Mouse (Mus musculus) stomach, postnatal 0 days (tissue): ENCODE results near the gene Eme2. TPM values are rescaled to one million over a fixed set of nuclear protein-coding genes. Genes with fewer than 3 reads are reported as not detected.

Experiments used
- ATAC-seq: fragments of 200-750 bp; cut with Nextera tagmentation; 2 replicates; pipeline ENCODE4 v1.8.0; 2017; ENCODE audit not compliant: low FRiP score, low TSS enrichment
- DNase-seq: peaks from one replicate; pipeline ENCODE4 v3.0.0-alpha.2; 2016; ENCODE audit warnings: low spot score
- H3K27ac ChIP-seq: fragments of 300-500 bp; sonication (generic); replicated peaks from 2 replicates; pipeline ENCODE4 v1.5.1; 2014; ENCODE audit warnings: mild to moderate bottlenecking, control low read depth
- H3K27me3 ChIP-seq: fragments of 300-500 bp; sonication (generic); 2 replicates; pipeline ENCODE4 v1.6.1; 2014; ENCODE audit warnings: low read length; ENCODE audit not compliant: control insufficient read depth, insufficient read depth
- H3K36me3 ChIP-seq: fragments of 300-500 bp; sonication (generic); 2 replicates; pipeline ENCODE4 v1.6.1; 2014; ENCODE audit warnings: low read length, mixed read lengths; ENCODE audit not compliant: control insufficient read depth, insufficient read depth
- H3K4me1 ChIP-seq: fragments of 300-500 bp; sonication (generic); replicated peaks from 2 replicates; pipeline ENCODE4 v1.6.1; 2014; ENCODE audit warnings: antibody characterized with exemption; ENCODE audit not compliant: control insufficient read depth, insufficient read depth
- H3K4me2 ChIP-seq: fragments of 300-500 bp; sonication (generic); replicated peaks from 2 replicates; pipeline ENCODE4 v1.6.1; 2014; ENCODE audit warnings: low read depth, mild to moderate bottlenecking, control low read depth, moderate library complexity
- H3K4me3 ChIP-seq: fragments of 300-500 bp; sonication (generic); 2 replicates; pipeline ENCODE4 v1.5.1; 2014; ENCODE audit warnings: low read depth, low read length, control low read depth
- H3K9ac ChIP-seq: fragments of 300-500 bp; sonication (generic); 2 replicates; pipeline ENCODE4 v1.6.1; 2014; ENCODE audit warnings: mild to moderate bottlenecking, low read length, control low read depth, mixed read lengths
- H3K9me3 ChIP-seq: fragments of 300-500 bp; sonication (generic); 2 replicates; pipeline ENCODE4 v1.6.1; 2016; ENCODE audit warnings: low read length; ENCODE audit not compliant: control insufficient read depth
- CTCF ChIP-seq: IDR thresholded peaks from 2 replicates; pipeline ENCODE4 v1.5.1; 2016; ENCODE audit warnings: antibody characterized with exemption, low read depth, mild to moderate bottlenecking, moderate library complexity
- EP300 ChIP-seq: optimal IDR thresholded peaks from 2 replicates; pipeline ENCODE3; 2016; ENCODE audit warnings: antibody characterized with exemption
- WGBS: fragments of 180-500 bp; shearing (Covaris S2); extraction: QIAGEN DNeasy Blood & Tissue Kit; methylation state at CpG from one replicate; pipeline ENCODE4 v1.1.7; 2014; 5-methylcytosine and 5-hydroxymethylcytosine counted together
- polyA plus RNA-seq: library from polyadenylated mRNA; unstranded; fragments of >200 nt; fragmentation: Nextera tagmentation; extraction: Ambion mirVana; gene quantifications from 2 replicates; pipeline ENCODE4 v1.2.1, GENCODE M21; 2015

Eme2 gene
- polyA plus RNA-seq, 1 experiment from 2014 or later: 15.6 TPM

DNA sequence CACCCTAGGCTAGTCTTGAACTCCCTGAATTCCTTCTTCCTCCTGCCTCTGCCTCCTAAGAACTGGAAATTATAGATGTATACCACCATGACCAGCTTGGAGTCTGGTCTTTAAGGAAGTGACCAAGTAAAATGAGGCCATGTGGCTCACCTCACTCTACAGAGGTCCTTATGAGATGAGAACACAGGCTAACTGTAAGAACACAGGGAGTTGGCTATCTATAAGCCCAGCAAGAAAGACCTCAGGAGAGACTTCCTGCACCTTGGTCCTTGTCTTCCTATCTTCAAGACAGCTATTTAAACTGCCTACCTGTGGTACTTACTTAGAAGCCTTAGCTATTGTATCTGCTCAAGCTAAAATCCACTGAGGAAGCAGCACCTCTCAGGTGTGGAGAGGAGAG is 19.1 kb upstream of the Eme2 start:
- Histone ChIP-seq H3K4me1 (no peaks in the 10 kb centered on the region), H3K27ac (no peak overlapping the region), H3K9ac (no peak overlapping the region), H3K27me3 (no peaks in the 10 kb centered on the region), H3K4me3 (no peak overlapping the region), H3K36me3 (peaks cover 35% of the 10 kb centered on the region), H3K9me3 (no peaks in the 10 kb centered on the region), H3K4me2 (no peak overlapping the region)
- ATAC-seq (no peak), DNase-seq (no peak)
- no peak for TF ChIP-seq EP300

DNA sequence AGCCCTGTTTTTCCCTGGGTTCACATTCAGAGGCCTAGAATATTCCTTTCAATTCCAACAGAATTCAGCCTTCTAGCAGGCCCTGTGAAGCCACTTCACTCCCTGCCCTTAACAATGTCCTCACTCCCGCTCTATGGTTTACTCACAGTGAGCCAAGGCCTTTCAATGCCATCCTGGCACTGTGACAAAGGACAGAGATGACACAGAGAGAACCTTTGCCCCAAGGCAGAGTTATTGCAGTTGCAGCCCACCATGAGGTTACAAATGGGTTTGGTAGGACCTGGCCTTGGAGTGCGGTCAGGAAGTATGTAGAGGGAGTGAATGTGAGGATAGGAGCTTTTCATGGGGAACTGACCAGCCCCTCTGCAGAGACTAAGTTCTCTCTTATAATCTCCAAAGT is 12.7 kb upstream of the Eme2 start:
- H3K36me3 ChIP-seq: peaks cover 45% of the 10 kb centered on the region
- ATAC-seq (no peak), DNase-seq (no peak)
- H3K4me3 ChIP-seq: no peak overlapping the region
- H3K4me1 ChIP-seq: no peaks in the 10 kb centered on the region
- no peaks in the 10 kb centered on the region for H3K27me3 ChIP-seq
- TF ChIP-seq CTCF (no peak), EP300 (no peak)
- 88% methylated on average over 2 of the region's 2 CpGs for WGBS
- H3K4me2 ChIP-seq: no peak overlapping the region
- H3K27ac ChIP-seq: no peak overlapping the region
- no peaks in the 10 kb centered on the region for H3K9me3 ChIP-seq
- H3K9ac ChIP-seq: no peak overlapping the region

DNA sequence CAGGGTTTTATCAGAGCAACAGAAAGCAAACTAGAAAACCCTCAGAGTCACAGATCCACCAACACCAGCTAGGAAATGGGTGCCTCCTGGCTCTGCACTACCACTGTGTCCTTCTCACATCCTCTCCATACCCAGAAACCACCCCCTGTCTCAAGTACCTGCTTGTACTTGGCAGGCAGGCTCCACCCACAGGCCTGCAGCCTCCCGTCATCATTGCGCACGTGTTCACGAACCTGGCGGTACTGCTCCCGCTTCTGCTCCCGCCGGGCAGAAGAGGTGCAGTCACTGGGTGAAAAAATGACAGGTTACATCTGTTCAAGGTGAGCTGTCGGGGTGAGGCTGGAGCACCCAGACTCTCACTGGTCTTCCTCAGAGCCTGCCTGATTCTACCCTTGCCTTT is 8.9 kb upstream of the Eme2 start:
- no peak overlapping the region for H3K9ac ChIP-seq
- DNase-seq: no peak
- H3K4me3 ChIP-seq: no peak overlapping the region
- 81% methylated on average over 9 of the region's 9 CpGs for WGBS
- no peak overlapping the region for H3K27ac ChIP-seq
- H3K9me3 ChIP-seq: no peaks in the 10 kb centered on the region
- no peaks in the 10 kb centered on the region for H3K4me1 ChIP-seq
- H3K4me2 ChIP-seq: no peak overlapping the region
- ATAC-seq: no peak
- peaks cover 64% of the 10 kb centered on the region for H3K36me3 ChIP-seq
- TF ChIP-seq CTCF (no peak), EP300 (no peak)
- H3K27me3 ChIP-seq: no peaks in the 10 kb centered on the region

DNA sequence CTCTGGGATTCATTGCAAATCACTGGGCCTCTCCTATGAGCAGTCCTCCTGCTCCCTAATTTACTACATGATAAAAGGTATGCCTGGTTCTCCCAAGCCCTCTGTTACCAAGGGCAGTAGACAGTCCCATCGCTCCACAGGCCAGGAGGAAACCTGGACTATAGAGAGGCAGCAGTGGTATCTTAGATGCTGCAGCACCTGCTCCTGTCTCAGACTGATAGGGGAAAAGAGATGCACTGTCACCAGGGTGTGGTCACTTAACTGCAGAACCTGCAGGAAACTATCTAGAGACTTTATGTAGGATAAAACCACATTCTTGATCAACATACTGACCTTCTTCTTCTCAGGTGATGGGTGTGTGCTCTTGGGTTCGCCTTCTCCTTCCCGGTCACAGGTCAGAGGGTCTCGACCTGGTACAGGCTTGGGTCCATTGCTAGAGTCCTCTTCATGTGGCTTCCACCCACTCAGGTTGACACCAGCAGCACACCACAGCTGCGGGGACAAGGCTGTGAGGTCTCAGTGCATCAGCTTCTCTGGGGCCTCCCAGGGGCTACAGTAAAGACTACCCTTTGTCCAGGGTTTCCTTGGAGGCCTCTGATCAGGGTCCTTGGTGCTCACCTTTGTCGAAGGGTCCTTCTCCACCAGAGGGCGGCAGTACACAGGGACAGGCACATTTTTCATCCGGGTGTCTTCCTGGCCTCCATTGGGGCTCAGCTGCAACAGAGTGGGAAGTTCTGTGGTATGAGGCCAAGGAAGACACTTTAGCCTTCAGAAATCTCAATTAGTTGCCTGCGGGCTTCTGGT is 8.0 kb upstream of the Eme2 start:
- Histone ChIP-seq H3K4me2 (no peak overlapping the region), H3K9ac (no peak overlapping the region), H3K4me3 (no peak overlapping the region), H3K27me3 (no peaks in the 10 kb centered on the region), H3K27ac (no peak overlapping the region), H3K4me1 (no peaks in the 10 kb centered on the region), H3K36me3 (peaks cover 64% of the 10 kb centered on the region), H3K9me3 (no peaks in the 10 kb centered on the region)
- no peak for ATAC-seq
- DNase-seq: no peak
- TF ChIP-seq CTCF (peak; percentile 61), EP300 (no peak)
- 69% methylated on average over 9 of the region's 9 CpGs for WGBS

DNA sequence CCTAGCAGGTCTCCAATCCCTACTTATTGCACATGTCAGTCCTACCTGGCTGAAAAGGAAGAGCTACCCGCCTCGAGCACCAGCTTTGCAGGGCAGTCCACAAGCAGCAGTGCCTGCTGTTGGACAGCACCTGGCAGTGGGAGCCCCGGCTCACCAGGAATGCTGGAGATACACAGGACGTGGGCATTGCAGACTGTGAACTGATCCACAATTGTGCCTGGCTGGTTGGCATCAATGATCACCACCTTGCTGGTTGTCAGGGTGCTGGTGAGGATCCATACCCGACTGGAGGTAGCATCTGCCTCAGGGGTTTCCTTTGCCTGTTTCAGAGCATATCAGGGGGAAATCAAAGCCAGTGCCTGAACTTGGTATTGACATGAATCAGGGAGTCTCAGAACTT is 7.2 kb upstream of the Eme2 start:
- no peak overlapping the region for H3K4me2 ChIP-seq
- H3K4me3 ChIP-seq: no peak overlapping the region
- no peaks in the 10 kb centered on the region for H3K9me3 ChIP-seq
- TF ChIP-seq CTCF (no peak), EP300 (no peak)
- no peak for DNase-seq
- no peak overlapping the region for H3K27ac ChIP-seq
- H3K9ac ChIP-seq: no peak overlapping the region
- no peaks in the 10 kb centered on the region for H3K27me3 ChIP-seq
- peaks cover 58% of the 10 kb centered on the region for H3K36me3 ChIP-seq
- WGBS: 90% methylated on average over 5 of the region's 5 CpGs
- H3K4me1 ChIP-seq: peaks cover 1% of the 10 kb centered on the region; the same call in 1 of the 2 replicates
- ATAC-seq: no peak

DNA sequence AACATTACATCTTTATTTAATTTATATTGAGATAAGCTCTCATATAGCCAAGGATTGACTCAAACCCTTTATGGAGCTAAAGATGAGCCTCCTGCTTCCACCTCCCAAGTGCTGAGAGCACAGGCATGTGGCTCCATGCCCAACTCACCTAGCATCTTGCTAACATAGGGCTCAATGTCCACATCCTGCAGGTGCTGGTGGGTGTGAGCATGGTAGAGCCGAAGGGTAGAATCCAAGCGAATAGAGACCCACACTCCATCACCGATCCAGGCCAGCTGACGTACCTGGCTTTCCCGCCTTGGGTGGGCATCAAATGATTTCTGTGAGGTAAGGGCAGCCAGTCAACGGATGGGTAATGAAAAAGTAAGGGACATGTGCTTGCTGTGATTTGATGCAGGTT is 5.1 kb upstream of the Eme2 start:
- Histone ChIP-seq H3K27ac (no peak overlapping the region), H3K4me1 (peaks cover 5% of the 10 kb centered on the region; the same call in 1 of the 2 replicates), H3K27me3 (no peaks in the 10 kb centered on the region), H3K9me3 (no peaks in the 10 kb centered on the region), H3K4me3 (no peak overlapping the region), H3K4me2 (no peak overlapping the region), H3K9ac (no peak overlapping the region), H3K36me3 (peaks cover 47% of the 10 kb centered on the region)
- ATAC-seq (no peak), DNase-seq (no peak)
- TF ChIP-seq EP300 (no peak), CTCF (no peak)
- WGBS: 90% methylated on average over 6 of the region's 6 CpGs
